Mouse (Mus musculus): ENCODE measurements around the gene Lst1. TPM values are rescaled to one million over a fixed set of nuclear protein-coding genes. Genes with fewer than 3 reads are reported as not detected.

The Lst1 gene
- polyA plus RNA-seq, 1 experiment from 2014 or later = 41.4 TPM

DNA sequence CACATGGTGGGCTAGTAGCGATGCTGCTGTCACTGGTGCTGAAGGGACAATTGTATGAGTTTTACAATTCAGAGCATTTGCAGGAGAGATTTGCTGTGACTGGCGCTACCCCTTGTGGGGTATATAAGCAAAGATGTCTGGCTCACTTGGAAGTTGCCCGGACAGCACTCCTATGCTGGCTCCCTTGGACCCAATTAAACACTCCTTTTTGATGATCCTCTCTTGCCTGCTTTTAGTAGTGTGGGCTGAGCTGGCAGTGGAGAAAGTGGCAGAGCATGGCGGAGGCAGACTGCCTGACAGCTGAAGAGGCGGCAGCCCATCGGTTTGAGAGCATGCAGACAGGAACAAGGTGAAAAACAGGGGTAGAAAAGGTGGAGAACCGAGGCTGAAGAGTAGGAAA, 20.4 kb downstream of the Lst1 start:
- H3K36me3 ChIP-seq (ENCODE audit: control insufficient read depth, insufficient read depth) = no peaks in the 10 kb centered on the region
- peaks cover 17% of the 10 kb centered on the region for H3K4me1 ChIP-seq (ENCODE audit: control insufficient read depth, low read depth, low read length)
- no peak overlapping the region for H3K9ac ChIP-seq (ENCODE audit: low read depth, low read length)
- H3K4me2 ChIP-seq (ENCODE audit: low read depth, low read length) = no peak overlapping the region
- no peak overlapping the region for H3K27ac ChIP-seq (ENCODE audit: low read length)
- no peak overlapping the region for H3K4me3 ChIP-seq (ENCODE audit: low read depth, low read length)
- 68% methylated on average over 7 of the region's 7 CpGs for WGBS (ENCODE audit: insufficient replicate concordance)
- H3K9me3 ChIP-seq (replicated peaks; ENCODE audit: control insufficient read depth, low read length) = no peaks in the 10 kb centered on the region
- H3K27me3 ChIP-seq (ENCODE audit: control insufficient read depth, insufficient read depth, low read depth, low read length) = no peaks in the 10 kb centered on the region
- no peak for ATAC-seq (ENCODE audit: low read depth)

DNA sequence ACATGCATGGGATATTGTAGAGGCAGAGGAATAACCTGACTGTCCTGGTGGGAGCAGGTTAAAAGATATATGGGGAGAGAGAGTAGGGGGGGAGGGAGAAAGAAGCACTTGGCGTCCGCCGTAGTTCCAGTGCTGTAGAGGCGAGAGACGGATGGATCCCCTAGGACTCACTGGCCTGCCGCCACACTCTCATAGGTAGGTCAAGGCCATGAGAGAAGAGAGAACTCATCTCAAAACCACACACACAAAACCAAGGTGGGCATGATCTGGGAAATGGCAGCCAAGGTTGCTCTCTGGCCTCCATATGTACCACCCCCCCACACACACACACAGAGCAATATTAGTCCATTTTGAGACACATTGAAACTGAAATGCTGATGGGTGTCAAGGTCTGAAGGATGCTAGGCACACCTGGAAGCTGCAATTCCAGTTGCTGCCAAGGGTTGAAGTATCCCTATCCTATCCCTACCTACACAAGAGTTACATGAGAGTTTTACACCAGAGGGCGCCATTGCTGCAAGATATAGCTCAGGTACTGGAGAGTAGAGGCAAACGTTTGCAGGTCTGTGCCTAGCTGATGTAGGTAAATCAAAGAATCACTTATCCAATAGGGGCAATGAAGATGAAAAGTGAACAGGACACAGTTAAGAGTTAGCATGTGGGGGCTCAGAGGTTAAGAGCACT, 21.7 kb downstream of the Lst1 start:
- Histone ChIP-seq H3K9me3 (replicated peaks; ENCODE audit: control insufficient read depth, low read length) (no peaks in the 10 kb centered on the region), H3K36me3 (ENCODE audit: control insufficient read depth, insufficient read depth) (peaks cover 7% of the 10 kb centered on the region), H3K27ac (ENCODE audit: low read length) (no peak overlapping the region), H3K9ac (ENCODE audit: low read depth, low read length) (no peak overlapping the region), H3K4me1 (ENCODE audit: control insufficient read depth, low read depth, low read length) (peaks cover 25% of the 10 kb centered on the region), H3K4me3 (ENCODE audit: low read depth, low read length) (no peak overlapping the region), H3K27me3 (ENCODE audit: control insufficient read depth, insufficient read depth, low read depth, low read length) (no peaks in the 10 kb centered on the region), H3K4me2 (ENCODE audit: low read depth, low read length) (no peak overlapping the region)
- 69% methylated on average over 8 of the region's 8 CpGs for WGBS (ENCODE audit: insufficient replicate concordance)
- ATAC-seq (ENCODE audit: low read depth) = no peak

GRCm38 (mm10) chr17:35165451-35166155, 22.6 kb downstream of the Lst1 start:
- Histone ChIP-seq H3K27ac (ENCODE audit: low read length) (peak overlapping the region; percentile 98), H3K9me3 (replicated peaks; ENCODE audit: control insufficient read depth, low read length) (no peaks in the 10 kb centered on the region), H3K9ac (ENCODE audit: low read depth, low read length) (peak overlapping the region; percentile 66; the same call in 1 of the 2 replicates), H3K4me2 (ENCODE audit: low read depth, low read length) (peak overlapping the region; percentile 90), H3K4me3 (ENCODE audit: low read depth, low read length) (peak overlapping the region; percentile 81), H3K27me3 (ENCODE audit: control insufficient read depth, insufficient read depth, low read depth, low read length) (no peaks in the 10 kb centered on the region), H3K36me3 (ENCODE audit: control insufficient read depth, insufficient read depth) (peaks cover 16% of the 10 kb centered on the region), H3K4me1 (ENCODE audit: control insufficient read depth, low read depth, low read length) (peaks cover 25% of the 10 kb centered on the region)
- ATAC-seq (ENCODE audit: low read depth) = no peak; the same call in 1 of the 2 replicates
- WGBS (ENCODE audit: insufficient replicate concordance) = 25% methylated on average over 12 of the region's 12 CpGs

DNA sequence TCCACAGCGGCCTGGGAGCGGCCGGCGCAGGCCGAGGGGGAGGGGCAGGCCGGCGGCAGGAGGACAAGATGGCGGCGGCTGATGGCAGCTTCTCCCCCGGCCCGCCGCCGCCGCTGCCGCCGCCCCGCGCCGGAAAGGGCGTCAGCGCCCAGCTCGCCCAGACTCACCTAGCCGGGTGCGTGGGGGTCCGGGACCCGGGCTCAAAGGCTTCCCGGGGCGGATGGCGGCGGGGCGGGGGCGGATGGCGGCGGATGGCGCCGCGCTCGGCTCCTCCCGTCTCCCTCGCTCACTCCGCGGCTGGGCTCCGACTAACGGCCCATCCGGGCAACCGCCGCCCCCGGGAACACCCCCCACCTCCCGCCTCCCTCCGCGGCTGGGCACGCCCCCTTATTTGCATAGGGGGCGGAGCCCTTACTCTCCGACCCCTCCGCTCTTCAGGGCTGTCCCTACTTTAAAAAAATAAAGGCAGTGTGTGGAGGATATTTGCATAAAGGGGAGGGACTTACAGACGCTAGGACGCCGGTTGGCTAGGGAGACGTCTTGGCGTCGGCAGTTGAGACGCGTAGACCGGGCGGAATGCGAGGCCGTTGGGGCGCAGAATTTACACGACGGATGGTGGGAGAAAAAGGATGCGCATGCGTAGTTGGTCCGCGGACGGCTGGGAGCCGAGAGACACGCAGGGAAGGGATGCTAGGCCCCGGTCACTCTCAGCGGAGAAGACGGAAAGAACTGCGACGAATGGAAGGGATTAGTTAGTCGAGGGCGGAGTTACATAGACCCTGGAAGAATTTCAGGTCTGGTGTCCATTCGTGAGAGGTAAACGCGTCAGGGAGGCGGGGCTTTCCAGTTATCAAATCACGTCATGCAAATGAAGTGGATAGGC, 23.4 kb downstream of the Lst1 start, which contains the start of gene Prrc2a:
Prrc2a (minus strand) TSS at position 330 of the 883 bp plus-strand sequence.
- peaks cover 25% of the 10 kb centered on the region for H3K4me1 ChIP-seq (ENCODE audit: control insufficient read depth, low read depth, low read length)
- no peaks in the 10 kb centered on the region for H3K27me3 ChIP-seq (ENCODE audit: control insufficient read depth, insufficient read depth, low read depth, low read length)
- H3K4me2 ChIP-seq (ENCODE audit: low read depth, low read length) = peak within 1 kb of the TSS; percentile 90
- ATAC-seq (ENCODE audit: low read depth) = peak; percentile 95
- no peaks in the 10 kb centered on the region for H3K9me3 ChIP-seq (replicated peaks; ENCODE audit: control insufficient read depth, low read length)
- H3K27ac ChIP-seq (ENCODE audit: low read length) = peak within 1 kb of the TSS; percentile 98
- H3K36me3 ChIP-seq (ENCODE audit: control insufficient read depth, insufficient read depth) = peaks cover 24% of the 10 kb centered on the region
- H3K4me3 ChIP-seq (ENCODE audit: low read depth, low read length) = peak within 1 kb of the TSS; percentile 81
- peak within 1 kb of the TSS; percentile 92 for H3K9ac ChIP-seq (ENCODE audit: low read depth, low read length)
- WGBS (ENCODE audit: insufficient replicate concordance) = under 1% methylated on average over 62 of the region's 89 CpGs

DNA sequence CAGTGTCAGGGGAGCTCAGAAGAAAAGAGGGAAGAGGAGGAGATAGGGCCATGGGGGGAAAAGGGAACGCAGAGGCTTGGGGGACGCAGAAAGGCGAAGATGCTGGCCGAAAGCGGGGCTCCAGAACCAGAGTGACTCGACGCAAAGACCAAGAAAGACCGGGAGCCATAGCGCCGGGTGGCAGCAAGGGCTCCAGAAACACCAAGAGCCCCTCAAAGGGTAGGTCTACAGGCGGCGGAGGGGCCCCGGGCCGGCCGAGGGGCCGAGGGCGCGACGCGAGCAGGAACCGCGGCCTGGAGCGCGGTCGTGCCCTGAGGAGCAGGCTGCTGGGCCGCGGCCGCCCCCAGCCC, 24.0 kb downstream of the Lst1 start:
- peak overlapping the region; percentile 92 for H3K9ac ChIP-seq (ENCODE audit: low read depth, low read length)
- peak overlapping the region; percentile 98 for H3K27ac ChIP-seq (ENCODE audit: low read length)
- H3K4me1 ChIP-seq (ENCODE audit: control insufficient read depth, low read depth, low read length) = peaks cover 25% of the 10 kb centered on the region
- no peaks in the 10 kb centered on the region for H3K9me3 ChIP-seq (replicated peaks; ENCODE audit: control insufficient read depth, low read length)
- peaks cover 30% of the 10 kb centered on the region for H3K36me3 ChIP-seq (ENCODE audit: control insufficient read depth, insufficient read depth)
- H3K4me2 ChIP-seq (ENCODE audit: low read depth, low read length) = peak overlapping the region; percentile 90
- H3K27me3 ChIP-seq (ENCODE audit: control insufficient read depth, insufficient read depth, low read depth, low read length) = no peaks in the 10 kb centered on the region
- H3K4me3 ChIP-seq (ENCODE audit: low read depth, low read length) = peak overlapping the region; percentile 81
- ATAC-seq (ENCODE audit: low read depth) = no peak
- under 1% methylated on average over 28 of the region's 28 CpGs for WGBS (ENCODE audit: insufficient replicate concordance)

DNA sequence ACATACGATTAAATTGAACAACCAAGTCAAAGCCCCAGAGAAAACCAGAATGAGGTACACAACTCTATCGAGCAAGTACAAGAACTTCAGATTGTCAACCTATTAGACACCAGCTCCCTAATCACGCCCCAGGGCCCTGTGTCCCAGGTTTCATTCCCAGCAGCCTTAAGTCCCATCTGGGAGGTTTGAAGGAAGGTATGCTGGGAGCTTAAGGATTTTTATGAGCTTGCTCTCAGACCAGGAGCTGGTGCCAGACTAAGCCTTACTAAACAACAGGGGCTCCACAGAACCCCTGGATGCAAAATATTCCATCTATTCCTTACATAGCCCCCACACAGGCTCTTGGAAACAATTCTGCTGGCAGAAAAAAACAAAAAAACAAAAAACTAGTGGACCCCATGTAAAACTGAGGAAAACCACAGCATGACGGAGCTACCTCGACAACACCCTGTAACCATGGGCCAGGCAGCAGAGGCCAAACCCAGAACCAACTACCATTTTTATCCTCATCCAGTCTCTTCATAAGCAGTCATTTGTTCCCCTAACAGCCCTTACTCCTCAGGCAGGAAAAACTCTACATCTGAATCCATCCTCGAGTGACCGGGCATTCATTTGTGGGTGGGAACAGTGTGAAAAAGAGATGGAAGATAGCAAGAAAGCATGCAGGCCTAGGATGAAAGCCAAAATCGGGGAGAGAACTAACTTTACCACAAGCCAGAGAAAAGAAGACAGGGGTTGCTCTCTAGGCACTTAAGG, 24.7 kb downstream of the Lst1 start:
- Histone ChIP-seq H3K9ac (ENCODE audit: low read depth, low read length) (peak overlapping the region; percentile 92), H3K4me3 (ENCODE audit: low read depth, low read length) (peak overlapping the region; percentile 81), H3K27ac (ENCODE audit: low read length) (peak overlapping the region; percentile 98), H3K4me2 (ENCODE audit: low read depth, low read length) (peak overlapping the region; percentile 90), H3K36me3 (ENCODE audit: control insufficient read depth, insufficient read depth) (peaks cover 36% of the 10 kb centered on the region), H3K9me3 (replicated peaks; ENCODE audit: control insufficient read depth, low read length) (no peaks in the 10 kb centered on the region), H3K4me1 (ENCODE audit: control insufficient read depth, low read depth, low read length) (peaks cover 25% of the 10 kb centered on the region), H3K27me3 (ENCODE audit: control insufficient read depth, insufficient read depth, low read depth, low read length) (no peaks in the 10 kb centered on the region)
- ATAC-seq (ENCODE audit: low read depth) = no peak
- WGBS (ENCODE audit: insufficient replicate concordance) = 7% methylated on average over 8 of the region's 8 CpGs

GRCm38 (mm10) chr17:35162730-35163129, 25.5 kb downstream of the Lst1 start:
- H3K4me2 ChIP-seq (ENCODE audit: low read depth, low read length) = peak overlapping the region; percentile 90
- 59% methylated on average over 12 of the region's 12 CpGs for WGBS (ENCODE audit: insufficient replicate concordance)
- no peaks in the 10 kb centered on the region for H3K9me3 ChIP-seq (replicated peaks; ENCODE audit: control insufficient read depth, low read length)
- no peak overlapping the region for H3K27ac ChIP-seq (ENCODE audit: low read length)
- H3K27me3 ChIP-seq (ENCODE audit: control insufficient read depth, insufficient read depth, low read depth, low read length) = no peaks in the 10 kb centered on the region
- peaks cover 43% of the 10 kb centered on the region for H3K36me3 ChIP-seq (ENCODE audit: control insufficient read depth, insufficient read depth)
- H3K9ac ChIP-seq (ENCODE audit: low read depth, low read length) = peak overlapping the region; percentile 92
- peak overlapping the region; percentile 81 for H3K4me3 ChIP-seq (ENCODE audit: low read depth, low read length)
- ATAC-seq (ENCODE audit: low read depth) = no peak
- peaks cover 25% of the 10 kb centered on the region for H3K4me1 ChIP-seq (ENCODE audit: control insufficient read depth, low read depth, low read length)

DNA sequence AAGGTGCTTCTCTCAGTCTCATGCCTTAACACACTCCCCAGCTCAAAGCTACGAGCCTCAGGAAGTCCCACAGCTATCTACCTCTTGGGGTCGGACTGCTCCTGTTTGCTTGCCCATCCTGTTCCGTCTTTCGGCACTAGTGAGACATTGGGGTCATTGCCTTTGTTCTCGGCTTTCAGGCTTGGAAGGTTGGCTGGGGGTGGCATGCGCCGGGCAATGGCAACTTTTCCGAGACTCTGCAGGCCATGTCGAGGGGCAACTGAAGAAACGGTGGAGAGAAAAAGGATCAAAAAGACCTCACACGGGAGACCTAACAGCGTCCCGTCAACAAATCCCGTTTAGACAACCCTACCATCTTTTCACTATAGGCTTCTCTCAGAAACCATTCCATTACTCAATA, 26.1 kb downstream of the Lst1 start:
- no peaks in the 10 kb centered on the region for H3K9me3 ChIP-seq (replicated peaks; ENCODE audit: control insufficient read depth, low read length)
- H3K27ac ChIP-seq (ENCODE audit: low read length) = no peak overlapping the region
- 78% methylated on average over 14 of the region's 14 CpGs for WGBS (ENCODE audit: insufficient replicate concordance)
- peaks cover 50% of the 10 kb centered on the region for H3K36me3 ChIP-seq (ENCODE audit: control insufficient read depth, insufficient read depth)
- ATAC-seq (ENCODE audit: low read depth) = no peak
- H3K27me3 ChIP-seq (ENCODE audit: control insufficient read depth, insufficient read depth, low read depth, low read length) = no peaks in the 10 kb centered on the region
- H3K4me3 ChIP-seq (ENCODE audit: low read depth, low read length) = no peak overlapping the region
- no peak overlapping the region for H3K4me2 ChIP-seq (ENCODE audit: low read depth, low read length)
- H3K4me1 ChIP-seq (ENCODE audit: control insufficient read depth, low read depth, low read length) = peaks cover 25% of the 10 kb centered on the region
- H3K9ac ChIP-seq (ENCODE audit: low read depth, low read length) = no peak overlapping the region; the same call in 1 of the 2 replicates

All from liver, embryonic 16.5 days (tissue).